Mouse (Mus musculus) layer of hippocampus, adult 18-20 months (tissue): ENCODE data around the gene Stard9. TPM values are rescaled to one million over a fixed set of nuclear protein-coding genes. Genes with fewer than 3 reads are reported as not detected.

Source experiments
- DNase-seq, 2 experiments: peaks; one replicate each; pipeline ENCODE4 v3.0.0; 2022; ENCODE audit warnings: low spot score in 2 of 2
- total RNA-seq, 2 experiments: library from RNA; stranded (reverse); gene quantifications; 2 replicates each; pipeline ENCODE4 v1.2.3; 2021

Gene Stard9
- total RNA-seq, 2 experiments from 2014 or later: 7.5 to 8.2 TPM

DNA sequence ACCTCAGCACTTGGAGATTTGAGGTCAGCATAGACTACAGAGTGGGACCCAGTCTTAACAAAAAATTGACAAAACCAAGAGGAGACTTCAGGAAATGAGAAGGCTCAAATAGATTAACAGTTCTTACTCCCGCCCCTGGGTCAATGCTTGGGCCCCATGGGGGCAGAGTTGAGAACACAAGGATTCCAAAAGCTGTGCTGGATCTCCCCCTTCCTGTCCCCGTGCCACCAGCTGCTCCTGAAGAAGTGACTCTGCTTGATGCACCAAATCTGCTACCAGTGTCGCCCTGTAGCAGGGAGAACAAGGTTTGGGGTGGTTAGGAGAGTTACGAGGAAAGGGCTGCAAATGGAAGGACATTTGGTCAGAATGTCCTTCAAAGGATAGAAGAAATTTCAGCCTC is 94.7 kb downstream of the Stard9 start:
- no peak for DNase-seq

GRCm38 (mm10) chr2:120724176-120724575 is 95.3 kb downstream of the Stard9 start:
- no peak for DNase-seq

DNA sequence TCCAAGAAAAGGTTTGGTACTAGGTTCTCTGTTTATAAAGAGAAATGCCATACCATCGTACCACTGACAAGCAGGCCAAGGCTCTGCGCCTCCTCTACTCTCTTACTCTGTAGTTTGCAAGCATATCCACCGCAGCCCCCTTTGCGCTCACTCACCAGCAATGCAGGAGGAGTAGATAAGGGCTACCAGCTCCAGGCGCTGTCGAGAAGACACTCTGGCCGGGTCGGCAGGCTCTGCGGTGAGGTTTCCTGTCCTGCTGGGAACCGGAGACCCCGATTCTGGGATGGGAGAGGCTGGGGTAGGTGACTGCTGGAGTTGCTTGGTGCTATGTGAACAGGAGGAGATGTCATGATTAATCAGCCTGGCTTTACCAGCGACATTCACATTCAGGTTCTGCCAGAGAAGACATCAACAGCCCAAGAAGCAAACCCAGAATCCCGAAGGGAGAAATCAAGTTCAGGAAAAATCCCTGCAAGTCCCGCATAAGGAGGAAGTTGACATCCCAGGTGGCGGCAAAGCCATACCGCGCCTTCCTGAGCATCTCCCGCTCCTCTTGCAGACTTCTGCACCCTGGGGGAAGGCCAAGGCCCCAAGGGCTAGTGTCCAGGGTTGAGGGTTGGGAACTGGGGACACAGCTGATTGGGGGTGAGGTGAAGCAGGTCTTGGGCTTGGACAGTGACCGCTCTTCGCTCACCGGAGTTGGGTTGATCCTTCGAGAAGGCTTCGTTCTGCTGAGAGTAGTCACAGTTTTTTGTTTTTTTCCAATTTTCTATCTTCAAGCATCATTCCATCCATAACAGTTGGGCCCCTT is 101.1 kb downstream of the Stard9 start:
- peak in 1 of 2 experiments; percentile 8 for DNase-seq

GRCm38 (mm10) chr2:120730639-120731166 is 101.8 kb downstream of the Stard9 start:
- no peak for DNase-seq

GRCm38 (mm10) chr2:120731167-120731862 is 102.4 kb downstream of the Stard9 start:
- DNase-seq: peak; percentile 86 to 90

DNA sequence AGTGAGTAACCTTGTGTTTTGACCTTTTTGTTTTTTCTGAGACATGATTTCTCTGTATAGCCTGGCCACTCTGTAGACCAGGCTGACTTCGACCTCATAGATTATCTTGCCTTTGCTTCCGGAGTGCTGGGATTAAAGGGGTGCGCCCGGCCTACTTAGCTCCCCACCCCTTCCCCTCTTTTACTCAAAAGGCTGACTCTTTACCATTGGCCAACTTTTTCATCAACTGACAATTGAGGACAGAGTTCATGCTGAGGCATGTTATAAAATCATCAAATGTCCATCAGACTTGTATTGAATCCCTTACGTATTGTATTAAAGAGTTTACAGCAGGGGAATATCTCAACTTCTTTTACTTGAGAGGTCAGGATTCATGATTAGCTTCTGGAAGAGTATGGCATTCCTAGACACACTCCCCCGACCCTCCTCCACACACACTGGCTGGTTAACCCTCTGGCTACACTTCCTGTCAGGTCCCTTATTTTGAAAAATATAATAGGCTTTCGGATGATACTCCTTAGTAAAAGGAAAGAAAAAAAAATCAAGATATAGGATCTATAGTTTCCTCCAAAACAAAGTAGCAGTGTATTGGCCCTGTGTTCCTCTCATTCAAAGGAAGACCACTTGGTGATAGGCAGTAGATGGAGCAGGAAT is 103.1 kb downstream of the Stard9 start:
- DNase-seq: no peak

DNA sequence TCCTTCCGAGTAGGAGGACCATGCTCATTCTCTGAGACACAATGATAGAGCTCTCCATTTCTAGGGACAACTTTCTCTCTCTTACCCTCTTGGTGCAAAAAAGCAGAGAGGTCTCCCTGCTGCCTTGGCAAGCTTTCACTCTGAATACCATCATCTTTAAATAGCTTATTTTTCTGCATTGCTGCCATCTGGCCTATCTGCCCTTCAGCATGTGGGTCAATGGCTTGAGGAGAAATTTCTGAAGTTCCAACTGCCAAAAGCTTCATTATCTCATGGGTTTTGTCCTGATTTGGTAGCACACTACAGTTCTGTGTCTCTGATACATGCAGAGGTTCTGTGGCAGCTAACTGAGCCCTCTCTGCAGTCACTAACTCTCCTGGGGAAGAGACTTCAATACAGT is 116.6 kb downstream of the Stard9 start:
- no peak for DNase-seq

DNA sequence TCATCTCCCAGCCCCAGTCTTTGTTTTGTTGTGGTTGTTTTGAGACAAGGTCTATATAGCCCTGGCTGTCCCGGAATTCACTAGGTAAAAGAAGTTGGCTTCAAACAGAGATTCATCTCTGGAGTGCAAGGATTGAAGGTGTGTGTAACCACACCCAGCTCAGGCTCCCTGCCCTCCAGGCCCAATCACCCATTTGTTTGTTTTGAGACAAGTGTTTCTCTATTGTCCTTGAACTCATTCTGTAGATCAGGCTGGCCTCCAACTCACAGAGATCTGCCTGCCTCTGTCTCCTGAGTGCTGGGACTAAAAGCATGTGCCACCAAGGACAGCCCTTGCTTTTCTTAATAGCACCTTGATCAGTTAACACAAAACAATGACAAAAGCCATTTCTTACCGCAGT is 119.1 kb downstream of the Stard9 start:
- DNase-seq: no peak

DNA sequence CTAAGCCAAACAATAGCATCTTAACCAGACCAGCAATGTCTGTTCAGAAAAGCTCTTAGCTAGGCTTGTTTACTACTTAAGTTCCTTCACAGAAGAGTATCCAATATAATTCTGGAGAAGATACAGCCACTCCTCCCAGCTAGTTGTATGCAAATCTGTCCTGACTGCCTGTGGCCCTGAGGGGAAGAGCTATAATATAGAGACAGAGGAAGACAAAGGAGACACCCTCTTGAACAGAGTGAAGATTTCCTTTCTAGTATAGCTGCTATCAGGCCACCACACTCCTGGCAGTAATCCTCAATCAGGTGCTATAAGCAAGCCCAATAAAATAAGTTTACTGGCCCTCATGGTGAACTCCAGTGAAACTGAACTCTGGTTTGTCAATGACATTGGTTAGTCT is 133.0 kb downstream of the Stard9 start:
- no peak for DNase-seq

GRCm38 (mm10) chr2:120770265-120770935 is 141.5 kb downstream of the Stard9 start:
- DNase-seq: peak in 1 of 2 experiments; percentile 39

Other genes with a start within 250 kb of the Stard9 start
- 10 to 100 TPM; 12.0 to 13.7 TPM for gene Ganc, start 225.2 kb upstream of the Stard9 start, total RNA-seq
- gene Tmem87a, start 225.0 kb upstream of the Stard9 start, total RNA-seq: 10 to 100 TPM; 39.5 to 43.4 TPM
- 10 to 100 TPM; 15.6 to 16.9 TPM for gene Capn3, start 173.1 kb upstream of the Stard9 start, total RNA-seq
- gene Zfp106, start 65.3 kb upstream of the Stard9 start, total RNA-seq: 100 to 1,000 TPM; 169 to 182 TPM
- gene Snap23, start 61.5 kb upstream of the Stard9 start, total RNA-seq: 10 to 100 TPM; 15.4 to 19.2 TPM
- 10 to 100 TPM; 12.1 to 12.2 TPM for gene Haus2, start 19.7 kb upstream of the Stard9 start, total RNA-seq
- gene Lrrc57, start 19.6 kb upstream of the Stard9 start, total RNA-seq: 10 to 100 TPM; 30.9 to 32.2 TPM
- 10 to 100 TPM; 23.5 to 24.8 TPM for gene Cdan1, start 221.0 kb downstream of the Stard9 start, total RNA-seq
- 10 to 100 TPM; 71.5 to 73.2 TPM for gene Ttbk2, start 221.5 kb downstream of the Stard9 start, total RNA-seq